Mouse (Mus musculus) liver, adult 2 months (tissue): ENCODE measurements at regions not wholly inside any gene's neighbourhood (a gene's known extent, or its start where the extent isn't known, plus 50 kb on each side); places are given as distances from the start of the nearest gene placed in this dataset.

Source experiments
- DNase-seq: peaks from one replicate; pipeline ENCODE4 v3.0.0-alpha.2; 2011; ENCODE audit warnings: low read depth, low spot score; ENCODE audit errors: extremely low read depth
- H3K27ac ChIP-seq: fragments of 200-500 bp; replicated peaks from 2 replicates; pipeline ENCODE4 v1.5.1; 2012; ENCODE audit warnings: low read depth, mild to moderate bottlenecking, control low read depth, inconsistent platforms, low read length; ENCODE audit not compliant: insufficient read depth
- H3K27me3 ChIP-seq: fragments of 200-500 bp; 2 replicates; pipeline ENCODE4 v1.6.1; 2012; ENCODE audit warnings: mild to moderate bottlenecking, moderate library complexity, low read length, inconsistent platforms; ENCODE audit not compliant: control insufficient read depth, insufficient read depth
- H3K36me3 ChIP-seq: fragments of 200-500 bp; 2 replicates; pipeline ENCODE4 v1.6.1; 2012; ENCODE audit warnings: low read length, inconsistent platforms; ENCODE audit not compliant: control insufficient read depth, insufficient read depth
- H3K4me1 ChIP-seq: fragments of 200-500 bp; 2 replicates; pipeline ENCODE4 v1.6.1; 2011; ENCODE audit warnings: low read length; ENCODE audit not compliant: control insufficient read depth, insufficient read depth
- H3K4me3 ChIP-seq: fragments of 200-500 bp; 2 replicates; pipeline ENCODE4 v1.5.1; 2011; ENCODE audit warnings: low read depth, mild to moderate bottlenecking, control low read depth, low read length, moderate library complexity; ENCODE audit not compliant: insufficient read depth
- H3K79me2 ChIP-seq: fragments of 200-500 bp; 2 replicates; pipeline ENCODE4 v1.6.1; 2012; ENCODE audit warnings: inconsistent platforms, mild to moderate bottlenecking, low read length, moderate library complexity; ENCODE audit not compliant: control insufficient read depth, insufficient read depth
- H3K9ac ChIP-seq: fragments of 200-500 bp; 2 replicates; pipeline ENCODE4 v1.6.1; 2012; ENCODE audit warnings: low read depth, mild to moderate bottlenecking, control low read depth, inconsistent platforms, low read length
- CTCF ChIP-seq: fragments of 200-500 bp; IDR thresholded peaks from 2 replicates; pipeline ENCODE4 v1.5.1; 2011; ENCODE audit warnings: low read depth, low read length, control low read depth
- POLR2A ChIP-seq: fragments of 200-500 bp; IDR thresholded peaks from 2 replicates; pipeline ENCODE4 v1.6.1; 2011; ENCODE audit warnings: low read length, control low read depth; ENCODE audit not compliant: insufficient read depth; ENCODE audit errors: extremely low read depth
- WGBS: fragments of 180-500 bp; shearing (Covaris S2); methylation state at CpG from one replicate; pipeline ENCODE4 v1.1.7; 2018; 5-methylcytosine and 5-hydroxymethylcytosine counted together

DNA sequence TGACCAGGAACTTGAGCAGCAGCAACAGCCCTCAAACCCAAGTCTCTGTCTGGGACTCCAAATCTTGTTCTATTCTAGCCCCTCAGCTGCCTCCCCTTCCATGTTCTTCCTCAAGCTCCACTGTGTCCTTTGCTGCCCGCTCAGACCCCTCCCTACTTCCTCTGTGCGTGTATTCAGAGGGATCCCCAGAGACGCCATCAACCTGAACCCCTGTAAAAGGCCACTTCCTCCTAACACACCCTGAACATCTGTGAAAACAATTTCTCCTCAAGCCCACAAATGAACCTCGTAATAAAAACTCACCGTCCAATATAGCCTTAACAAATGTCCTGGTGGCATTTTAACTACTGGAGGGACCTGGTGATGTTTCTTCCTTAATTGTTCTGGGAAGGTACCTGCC is 1536.0 kb upstream of the Gulo start:
- no peaks in the 10 kb centered on the region; the same call in 1 of the 2 replicates for H3K27me3 ChIP-seq
- 70% methylated on average over 5 of the region's 5 CpGs for WGBS
- no peak overlapping the region for H3K27ac ChIP-seq
- DNase-seq: no peak
- no peaks in the 10 kb centered on the region for H3K36me3 ChIP-seq
- H3K4me3 ChIP-seq: no peak overlapping the region
- no peaks in the 10 kb centered on the region for H3K79me2 ChIP-seq
- TF ChIP-seq POLR2A: no peak
- H3K9ac ChIP-seq: no peak overlapping the region
- H3K4me1 ChIP-seq: no peaks in the 10 kb centered on the region

DNA sequence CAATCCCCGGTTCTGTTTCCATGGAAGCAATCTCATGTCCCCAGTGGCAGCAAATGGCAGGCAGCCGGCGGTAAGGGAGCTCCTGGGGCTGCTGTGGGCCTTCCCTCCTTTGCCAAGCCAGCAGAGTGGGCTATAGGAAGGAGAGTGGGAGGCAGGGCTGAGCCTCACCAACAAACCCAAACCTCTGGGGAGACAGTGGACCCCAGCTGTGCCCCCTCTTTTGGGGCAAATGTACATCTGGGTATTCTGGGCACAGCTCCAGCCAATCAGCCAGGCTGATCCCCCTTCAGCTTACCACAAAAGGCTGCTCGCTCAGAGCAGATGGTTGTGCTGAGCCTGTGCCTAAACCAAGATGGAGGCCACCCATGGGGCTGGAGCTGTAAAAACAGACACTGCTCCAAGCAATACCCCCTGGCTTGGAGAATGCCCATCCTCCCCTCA is 1532.3 kb upstream of the Gulo start:
- Histone ChIP-seq H3K36me3 (no peaks in the 10 kb centered on the region), H3K4me1 (no peaks in the 10 kb centered on the region), H3K9ac (no peak overlapping the region), H3K4me3 (no peak overlapping the region), H3K79me2 (no peaks in the 10 kb centered on the region), H3K27me3 (no peaks in the 10 kb centered on the region), H3K27ac (no peak overlapping the region)
- no peak for TF ChIP-seq POLR2A
- no peak for TF ChIP-seq CTCF
- DNase-seq: no peak
- 73% methylated on average over 4 of the region's 4 CpGs for WGBS

DNA sequence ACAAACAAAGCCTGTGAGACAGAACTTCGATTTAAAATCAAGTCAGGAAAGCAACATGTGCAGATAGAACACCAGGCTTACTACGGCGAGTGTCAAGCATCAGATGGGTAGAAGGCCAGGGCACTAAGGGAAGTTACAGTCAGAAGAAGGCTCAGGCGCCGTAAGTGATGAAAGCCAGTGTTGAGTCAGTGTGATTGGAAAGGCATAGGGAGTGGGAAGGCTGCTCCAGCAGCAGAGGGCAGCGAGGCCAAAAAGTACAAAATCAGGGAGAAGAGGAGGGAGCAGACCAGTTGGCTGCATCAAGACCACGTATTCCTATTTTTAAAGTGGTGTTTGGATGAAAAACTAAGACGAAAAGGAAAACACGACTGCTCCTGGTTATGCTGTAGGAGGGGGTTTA is 1529.7 kb upstream of the Gulo start:
- DNase-seq: no peak
- Histone ChIP-seq H3K4me3 (no peak overlapping the region), H3K27me3 (no peaks in the 10 kb centered on the region), H3K4me1 (no peaks in the 10 kb centered on the region), H3K27ac (no peak overlapping the region), H3K9ac (no peak overlapping the region), H3K36me3 (no peaks in the 10 kb centered on the region), H3K79me2 (no peaks in the 10 kb centered on the region)
- TF ChIP-seq POLR2A: no peak
- no peak for TF ChIP-seq CTCF
- WGBS: 66% methylated on average over 9 of the region's 9 CpGs

DNA sequence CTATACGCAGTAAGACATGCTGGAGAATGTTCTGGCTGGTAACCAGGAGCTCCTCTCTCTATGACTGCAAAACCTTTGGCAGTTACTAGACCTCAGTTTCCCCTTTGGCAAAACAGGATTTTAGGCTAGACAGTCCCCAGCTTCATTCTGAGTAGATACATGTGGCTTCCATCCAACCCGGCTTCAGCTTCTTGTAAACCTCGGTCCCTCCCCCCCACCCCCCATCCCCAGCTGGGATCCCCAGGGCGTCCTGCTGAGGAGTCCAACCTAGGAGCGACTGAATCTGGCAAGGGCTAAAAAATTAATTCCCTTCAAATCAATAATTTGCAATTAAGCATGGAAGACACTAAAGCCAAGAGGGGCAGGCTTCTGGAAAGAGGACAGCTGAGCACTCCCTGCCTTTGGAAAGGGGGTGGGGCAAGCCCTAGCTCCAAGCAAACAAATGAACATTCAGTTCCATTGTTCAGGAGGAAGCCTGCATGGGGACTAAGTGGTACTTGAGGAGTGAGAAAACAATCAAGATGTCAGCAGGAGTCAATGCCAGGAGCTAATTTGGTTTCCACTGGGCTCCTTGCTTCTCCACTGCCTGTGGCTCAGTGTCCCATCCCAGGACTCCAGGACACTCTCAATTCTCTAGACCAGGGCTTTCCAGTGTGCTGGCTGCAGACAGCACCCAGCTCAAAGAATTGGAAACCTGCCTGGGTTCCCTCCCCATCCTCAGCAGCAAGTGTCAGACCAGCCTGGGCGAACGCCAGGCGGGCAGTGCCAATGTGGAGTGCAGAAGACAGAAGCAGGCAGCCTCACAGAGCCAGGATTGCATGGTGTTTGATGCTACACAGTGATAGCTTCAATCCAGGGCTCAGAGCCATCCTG is 1528.0 kb upstream of the Gulo start:
- TF ChIP-seq CTCF (no peak), POLR2A (no peak)

DNA sequence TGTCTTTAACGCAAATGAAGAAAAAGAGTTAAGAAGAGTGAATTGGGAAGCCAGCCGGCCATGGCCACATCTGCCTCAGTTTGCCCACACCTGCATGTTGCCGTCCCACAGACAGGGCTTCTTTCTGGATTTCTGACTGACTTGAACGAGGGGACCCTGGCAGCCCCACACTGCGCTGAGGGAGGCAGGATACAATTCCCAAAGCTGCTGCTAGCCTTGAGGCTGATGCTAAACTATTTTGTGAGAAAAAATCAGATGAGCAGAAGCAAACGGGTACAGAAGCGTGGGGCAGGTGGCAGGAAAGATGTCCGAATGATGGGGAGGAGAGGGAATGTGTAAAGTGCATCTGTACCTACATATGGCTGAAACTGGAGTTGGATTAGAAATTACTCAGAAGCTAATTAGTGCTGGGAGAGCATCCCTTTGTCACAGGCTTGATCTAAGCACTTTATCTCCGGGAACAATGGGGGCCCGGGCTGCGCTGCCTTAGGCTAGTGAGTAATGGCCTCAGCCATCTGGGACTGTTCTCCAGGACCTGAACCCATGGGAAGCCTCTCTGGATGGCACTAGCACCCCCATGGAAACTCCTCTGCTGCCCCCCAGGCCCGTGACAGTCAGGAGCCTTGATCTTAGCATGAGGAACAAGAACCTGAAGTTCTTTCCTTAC is 1497.9 kb upstream of the Gulo start:
- Histone ChIP-seq H3K9ac (no peak overlapping the region), H3K27me3 (no peaks in the 10 kb centered on the region), H3K27ac (no peak overlapping the region), H3K79me2 (no peaks in the 10 kb centered on the region), H3K4me3 (no peak overlapping the region), H3K4me1 (no peaks in the 10 kb centered on the region), H3K36me3 (no peaks in the 10 kb centered on the region)
- WGBS: 73% methylated on average over 12 of the region's 12 CpGs
- no peak for DNase-seq
- no peak for TF ChIP-seq POLR2A

More for the DNA sequence above, 1528.0 kb upstream of the Gulo start:
- Histone ChIP-seq H3K9ac (no peak overlapping the region), H3K4me3 (no peak overlapping the region), H3K27ac (no peak overlapping the region), H3K4me1 (no peaks in the 10 kb centered on the region), H3K27me3 (no peaks in the 10 kb centered on the region), H3K36me3 (no peaks in the 10 kb centered on the region), H3K79me2 (no peaks in the 10 kb centered on the region)
- DNase-seq: no peak
- 36% methylated on average over 8 of the region's 8 CpGs for WGBS

DNA sequence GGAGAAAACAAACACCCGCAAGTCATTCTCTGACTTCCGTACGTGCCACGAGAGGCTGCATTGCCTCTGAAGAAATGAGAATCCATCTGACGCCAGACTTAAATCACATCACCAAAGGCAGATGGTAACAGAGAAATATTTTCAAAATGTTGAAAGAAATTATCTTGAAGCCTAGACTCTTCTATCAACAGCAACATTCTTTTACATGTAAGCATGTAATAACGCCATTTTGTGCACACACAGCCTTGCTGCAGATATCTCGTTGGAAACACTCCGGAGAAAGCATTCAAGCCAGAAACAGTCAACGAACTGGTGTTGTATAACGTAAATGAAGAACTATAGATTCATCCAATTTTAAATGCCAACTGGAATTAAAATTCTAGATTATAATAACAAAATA is 1483.1 kb upstream of the Gulo start:
- DNase-seq: no peak

More for the DNA sequence above, 1483.1 kb upstream of the Gulo start:
- no peaks in the 10 kb centered on the region for H3K27me3 ChIP-seq
- H3K36me3 ChIP-seq: no peaks in the 10 kb centered on the region
- no peaks in the 10 kb centered on the region for H3K79me2 ChIP-seq
- 90% methylated on average over 10 of the region's 10 CpGs for WGBS
- no peaks in the 10 kb centered on the region for H3K4me1 ChIP-seq
- no peak overlapping the region for H3K27ac ChIP-seq
- no peak overlapping the region for H3K4me3 ChIP-seq
- no peak for TF ChIP-seq POLR2A
- TF ChIP-seq CTCF: no peak
- H3K9ac ChIP-seq: no peak overlapping the region
